Mouse (Mus musculus) heart, embryonic 11.5 days (tissue): ENCODE data around the gene Adgrg7. TPM values are rescaled to one million over a fixed set of nuclear protein-coding genes. Genes with fewer than 3 reads are reported as not detected.

ENCODE experiments used
- ATAC-seq: fragments of 200-750 bp; cut with Nextera tagmentation; replicated peaks from 2 replicates; pipeline ENCODE4 v1.8.0; 2017; ENCODE audit warnings: moderate library complexity; ENCODE audit not compliant: insufficient number of reproducible peaks, low FRiP score, low TSS enrichment
- H3K27ac ChIP-seq: fragments of 300-500 bp; sonication (generic); 2 replicates; pipeline ENCODE4 v1.5.1; 2014; ENCODE audit warnings: mild to moderate bottlenecking, low read depth, low read length
- H3K27me3 ChIP-seq: fragments of 300-500 bp; sonication (generic); 2 replicates; pipeline ENCODE4 v1.6.1; 2014; ENCODE audit warnings: mild to moderate bottlenecking, low read length, mixed read lengths; ENCODE audit not compliant: control insufficient read depth, insufficient read depth
- H3K36me3 ChIP-seq: fragments of 300-500 bp; sonication (generic); 2 replicates; pipeline ENCODE4 v1.6.1; 2014; ENCODE audit warnings: mild to moderate bottlenecking, low read length, moderate library complexity, mixed read lengths; ENCODE audit not compliant: control insufficient read depth, insufficient read depth
- H3K4me1 ChIP-seq: fragments of 300-500 bp; sonication (generic); 2 replicates; pipeline ENCODE4 v1.6.1; 2014; ENCODE audit warnings: low read length; ENCODE audit not compliant: control insufficient read depth, insufficient read depth
- H3K4me2 ChIP-seq: fragments of 300-500 bp; sonication (generic); 2 replicates; pipeline ENCODE4 v1.6.1; 2014; ENCODE audit warnings: mild to moderate bottlenecking, moderate library complexity
- H3K4me3 ChIP-seq: fragments of 300-500 bp; sonication (generic); 2 replicates; pipeline ENCODE4 v1.5.1; 2014; ENCODE audit warnings: low read depth, low read length
- H3K9ac ChIP-seq: fragments of 300-500 bp; sonication (generic); 2 replicates; pipeline ENCODE4 v1.6.1; 2014; ENCODE audit warnings: mild to moderate bottlenecking, low read depth, low read length, moderate library complexity
- H3K9me3 ChIP-seq: fragments of 300-500 bp; sonication (generic); replicated peaks from 2 replicates; pipeline ENCODE4 v1.6.1; 2016; ENCODE audit warnings: low read length; ENCODE audit not compliant: control insufficient read depth
- WGBS: fragments of 180-500 bp; shearing (Covaris S2); extraction: QIAGEN DNeasy Blood & Tissue Kit; methylation state at CpG from one replicate; pipeline ENCODE4 v1.1.7; 2014; ENCODE audit not compliant: insufficient replicate concordance; 5-methylcytosine and 5-hydroxymethylcytosine counted together
- polyA plus RNA-seq: library from polyadenylated mRNA; unstranded; fragments of >200 nt; fragmentation: Nextera tagmentation; extraction: Ambion mirVana; gene quantifications from 2 replicates; pipeline ENCODE4 v1.2.1, GENCODE M21; 2014

Gene Adgrg7
- polyA plus RNA-seq, 1 experiment from 2014 or later, result not detected

- Histone ChIP-seq H3K27ac (no peak overlapping the region), H3K9ac (no peak overlapping the region), H3K4me2 (no peak overlapping the region), H3K4me1 (no peaks in the 10 kb centered on the region), H3K4me3 (no peak overlapping the region), H3K9me3 (no peaks in the 10 kb centered on the region), H3K27me3 (no peaks in the 10 kb centered on the region), H3K36me3 (peaks cover 9% of the 10 kb centered on the region)
- ATAC-seq, result no peak
- 95% methylated on average over 7 of the region's 7 CpGs for WGBS
Measured at GRCm38 (mm10) chr16:56690715-56691114, 104.9 kb downstream of the Adgrg7 start.

DNA sequence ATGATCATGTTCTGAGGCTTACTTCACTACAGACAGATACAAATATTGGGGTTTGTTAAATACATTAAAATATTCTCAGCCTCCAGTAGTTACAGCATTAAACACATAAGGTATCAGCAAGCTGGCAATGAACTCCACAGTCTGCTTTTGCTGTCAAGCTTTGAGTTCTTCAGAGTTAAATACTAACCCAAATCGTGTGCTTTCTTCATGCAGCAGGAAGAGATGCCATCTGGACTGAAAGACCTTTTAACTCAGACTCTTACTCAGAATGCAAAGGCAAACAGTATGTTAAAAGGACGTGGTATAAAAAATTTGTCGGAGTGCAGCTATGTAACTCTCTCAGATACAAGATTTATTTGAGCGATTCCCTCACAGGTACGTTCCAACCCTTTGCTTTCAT lies 108.9 kb downstream of the Adgrg7 start:
- ATAC-seq, result no peak

GRCm38 (mm10) chr16:56681010-56681645 lies 114.5 kb downstream of the Adgrg7 start:
- no peaks in the 10 kb centered on the region for H3K4me1 ChIP-seq
- H3K36me3 ChIP-seq, result no peaks in the 10 kb centered on the region
- no peak overlapping the region for H3K9ac ChIP-seq
- 84% methylated on average over 8 of the region's 8 CpGs for WGBS
- H3K9me3 ChIP-seq, result no peaks in the 10 kb centered on the region
- no peak for ATAC-seq
- no peak overlapping the region for H3K4me3 ChIP-seq
- H3K4me2 ChIP-seq, result no peak overlapping the region
- H3K27me3 ChIP-seq, result no peaks in the 10 kb centered on the region
- no peak overlapping the region for H3K27ac ChIP-seq

More for the DNA sequence above, 108.9 kb downstream of the Adgrg7 start:
- no peak overlapping the region for H3K27ac ChIP-seq
- H3K4me2 ChIP-seq, result no peak overlapping the region
- H3K4me1 ChIP-seq, result no peaks in the 10 kb centered on the region
- H3K27me3 ChIP-seq, result no peaks in the 10 kb centered on the region
- H3K36me3 ChIP-seq, result peaks cover 7% of the 10 kb centered on the region
- no peak overlapping the region for H3K4me3 ChIP-seq
- no peaks in the 10 kb centered on the region for H3K9me3 ChIP-seq
- H3K9ac ChIP-seq, result no peak overlapping the region
- 87% methylated on average over 5 of the region's 5 CpGs for WGBS

GRCm38 (mm10) chr16:56677146-56677545 lies 118.5 kb downstream of the Adgrg7 start:
- Histone ChIP-seq H3K4me1 (no peaks in the 10 kb centered on the region), H3K27ac (no peak overlapping the region), H3K36me3 (no peaks in the 10 kb centered on the region), H3K4me3 (no peak overlapping the region), H3K4me2 (no peak overlapping the region), H3K27me3 (no peaks in the 10 kb centered on the region), H3K9ac (no peak overlapping the region), H3K9me3 (no peaks in the 10 kb centered on the region)
- WGBS, result 63% methylated on average over 4 of the region's 4 CpGs
- ATAC-seq, result no peak

Other genes starting within 250 kb of the Adgrg7 start
- gene Tfg, start 78.4 kb downstream of the Adgrg7 start, polyA plus RNA-seq, result 159 and 162 TPM in 2 replicates
- gene Tmem45a, start 90.3 kb upstream of the Adgrg7 start, polyA plus RNA-seq, result 7.5 and 8.3 TPM in 2 replicates
- gene Lnp1, start 132.2 kb upstream of the Adgrg7 start, polyA plus RNA-seq, result 1.3 and 2.0 TPM in 2 replicates